Mouse (Mus musculus) hindbrain, embryonic 15.5 days (tissue): ENCODE measurements around the gene Stam2. TPM values are rescaled to one million over a fixed set of nuclear protein-coding genes. Genes with fewer than 3 reads are reported as not detected.

ENCODE experiments used
- ATAC-seq: fragments of 200-750 bp; cut with Nextera tagmentation; 2 replicates; pipeline ENCODE4 v1.8.0; 2017; ENCODE audit warnings: low read depth, moderate number of reproducible peaks, moderate TSS enrichment; ENCODE audit not compliant: low FRiP score
- H3K27ac ChIP-seq: fragments of 300-500 bp; sonication (generic); replicated peaks from 2 replicates; pipeline ENCODE4 v1.5.1; 2015; ENCODE audit warnings: mild to moderate bottlenecking, inconsistent platforms
- H3K27me3 ChIP-seq: fragments of 300-500 bp; sonication (generic); 2 replicates; pipeline ENCODE4 v1.6.1; 2015; ENCODE audit warnings: control low read depth, inconsistent platforms
- H3K36me3 ChIP-seq: fragments of 300-500 bp; sonication (generic); 2 replicates; pipeline ENCODE4 v1.6.1; 2015; ENCODE audit warnings: control low read depth, inconsistent platforms
- H3K4me1 ChIP-seq: fragments of 300-500 bp; sonication (generic); replicated peaks from 2 replicates; pipeline ENCODE4 v1.6.1; 2015; ENCODE audit warnings: control low read depth, inconsistent platforms
- H3K4me2 ChIP-seq: fragments of 300-500 bp; sonication (generic); 2 replicates; pipeline ENCODE4 v1.6.1; 2015; ENCODE audit warnings: moderate library complexity, mild to moderate bottlenecking, inconsistent platforms
- H3K4me3 ChIP-seq: fragments of 300-500 bp; sonication (generic); 2 replicates; pipeline ENCODE4 v1.5.1; 2015; ENCODE audit warnings: mild to moderate bottlenecking, inconsistent platforms
- H3K9ac ChIP-seq: fragments of 300-500 bp; sonication (generic); 2 replicates; pipeline ENCODE4 v1.6.1; 2015; ENCODE audit warnings: inconsistent platforms
- H3K9me3 ChIP-seq: fragments of 300-500 bp; sonication (generic); 2 replicates; pipeline ENCODE4 v1.6.1; 2016; ENCODE audit warnings: control low read depth, inconsistent platforms
- WGBS: fragments of 180-500 bp; shearing (Covaris S2); methylation state at CpG from one replicate; pipeline ENCODE4 v1.1.7; 2015; 5-methylcytosine and 5-hydroxymethylcytosine counted together
- polyA plus RNA-seq: library from polyadenylated mRNA; unstranded; fragments of >200 nt; fragmentation: Nextera tagmentation; extraction: Ambion mirVana; gene quantifications from 2 replicates; pipeline ENCODE4 v1.2.1, GENCODE M21; 2015

Stam2 gene
- polyA plus RNA-seq, 1 experiment from 2014 or later, result 35.9 TPM

DNA sequence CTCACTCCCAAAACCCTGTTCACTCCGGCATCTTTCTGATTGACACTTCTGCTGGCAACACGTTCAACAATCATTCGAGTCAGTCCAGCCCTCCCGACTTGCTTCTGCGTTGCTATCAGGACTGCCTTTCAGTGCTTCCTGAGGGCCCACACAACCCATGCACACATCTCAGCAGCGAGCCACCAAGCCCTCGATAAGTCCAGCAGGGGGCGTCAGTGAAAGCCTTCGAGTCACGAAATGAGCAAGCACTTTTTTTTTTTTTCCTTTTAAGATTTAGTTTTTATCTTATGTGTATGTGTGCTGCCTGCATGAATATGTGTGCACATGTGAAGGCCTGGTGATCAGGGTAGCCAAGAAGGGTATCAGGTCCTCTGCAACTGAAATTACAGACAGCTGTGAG is 16.5 kb upstream of the Stam2 start:
- Histone ChIP-seq H3K27me3 (no peaks in the 10 kb centered on the region), H3K9ac (no peak overlapping the region), H3K4me3 (no peak overlapping the region), H3K9me3 (no peaks in the 10 kb centered on the region), H3K4me2 (no peak overlapping the region), H3K36me3 (no peaks in the 10 kb centered on the region), H3K4me1 (no peaks in the 10 kb centered on the region), H3K27ac (no peak overlapping the region)
- ATAC-seq, result no peak
- WGBS, result 28% methylated on average over 10 of the region's 10 CpGs

DNA sequence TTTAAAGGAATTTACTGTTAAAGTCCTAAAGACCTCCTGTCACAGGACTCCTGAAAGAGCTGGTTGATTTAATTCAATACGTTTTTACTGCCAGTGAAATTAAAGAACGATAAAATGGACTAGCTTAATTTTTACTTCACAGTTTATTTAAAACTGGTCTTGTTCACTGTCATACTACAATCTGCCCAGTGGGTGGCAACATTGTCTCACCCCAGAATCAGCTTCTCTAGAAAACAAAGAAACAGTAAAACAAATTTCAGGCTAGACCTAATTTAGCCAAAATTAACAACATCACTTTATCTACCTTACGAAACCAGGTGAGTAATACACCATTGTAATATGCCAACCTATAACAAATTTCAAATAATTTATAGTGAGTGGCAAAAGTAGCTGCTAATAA is 14.6 kb upstream of the Stam2 start:
- H3K4me3 ChIP-seq, result no peak overlapping the region
- H3K4me2 ChIP-seq, result no peak overlapping the region
- no peaks in the 10 kb centered on the region for H3K27me3 ChIP-seq
- no peak overlapping the region for H3K9ac ChIP-seq
- H3K27ac ChIP-seq, result no peak overlapping the region
- H3K9me3 ChIP-seq, result no peaks in the 10 kb centered on the region
- no peaks in the 10 kb centered on the region for H3K36me3 ChIP-seq
- 18% methylated on average over 3 of the region's 3 CpGs for WGBS
- no peak for ATAC-seq
- no peaks in the 10 kb centered on the region for H3K4me1 ChIP-seq

DNA sequence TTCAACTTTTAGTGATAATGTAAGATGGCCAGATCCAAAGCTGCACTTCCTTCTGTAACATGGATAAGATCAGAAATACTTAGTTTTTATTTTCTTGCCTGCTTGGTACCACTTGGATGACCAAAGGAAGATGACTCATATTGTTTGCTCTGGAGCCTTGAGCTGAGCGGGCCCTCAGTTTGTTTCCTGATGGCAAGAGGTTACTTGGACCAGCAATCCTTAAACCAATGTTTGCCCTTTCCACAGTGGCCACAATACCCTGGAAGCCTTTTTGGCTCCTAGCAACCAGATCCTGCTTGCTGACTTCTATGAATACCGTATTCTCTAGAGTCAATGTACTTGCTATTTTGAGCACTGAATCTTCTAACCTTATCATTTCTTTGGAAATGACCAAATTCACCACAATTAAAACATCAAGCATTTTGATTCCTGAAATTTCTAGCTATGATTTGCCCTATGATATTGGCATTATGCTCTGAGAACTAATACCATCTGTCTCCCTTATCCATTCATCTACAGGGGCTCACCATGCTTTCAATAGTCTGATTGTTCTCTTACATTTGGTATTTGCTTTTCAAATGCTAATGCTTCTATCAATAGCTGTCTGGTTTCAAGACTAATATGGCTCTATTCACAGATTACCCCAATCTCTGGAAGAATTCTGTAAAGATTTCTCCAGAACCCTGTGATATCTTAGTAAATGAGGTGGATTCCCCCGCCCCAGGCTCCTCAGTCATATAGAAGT is 11.7 kb upstream of the Stam2 start:
- Histone ChIP-seq H3K4me3 (no peak overlapping the region), H3K27ac (no peak overlapping the region), H3K4me2 (no peak overlapping the region), H3K27me3 (no peaks in the 10 kb centered on the region), H3K9me3 (no peaks in the 10 kb centered on the region), H3K36me3 (no peaks in the 10 kb centered on the region), H3K9ac (no peak overlapping the region), H3K4me1 (no peaks in the 10 kb centered on the region)
- no peak for ATAC-seq
- WGBS, result 24% methylated on average over 3 of the region's 3 CpGs

DNA sequence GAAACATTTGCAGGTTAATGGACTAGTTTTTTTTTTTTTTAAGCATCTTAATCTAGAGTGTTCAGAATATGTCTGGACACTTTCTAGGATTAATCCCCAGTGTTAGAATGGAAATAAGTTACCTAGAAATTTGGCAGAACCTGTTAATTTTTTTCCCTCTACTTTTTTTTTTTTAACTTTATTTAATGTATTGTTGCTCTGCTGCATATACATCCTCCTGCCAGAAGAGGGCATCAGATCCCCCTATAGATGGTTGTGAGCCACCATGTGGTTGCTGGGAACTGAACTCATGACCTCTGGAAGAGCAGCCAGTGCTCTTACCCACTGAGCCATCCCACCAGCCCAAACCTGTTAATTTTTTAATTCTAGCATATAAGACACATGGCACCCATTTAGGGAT is 2.0 kb upstream of the Stam2 start:
- H3K27me3 ChIP-seq, result no peaks in the 10 kb centered on the region
- H3K9me3 ChIP-seq, result no peaks in the 10 kb centered on the region
- peaks cover 17% of the 10 kb centered on the region for H3K4me1 ChIP-seq
- ATAC-seq, result no peak
- H3K27ac ChIP-seq, result no peak overlapping the region
- no peak overlapping the region for H3K9ac ChIP-seq
- no peaks in the 10 kb centered on the region for H3K36me3 ChIP-seq
- H3K4me2 ChIP-seq, result no peak overlapping the region
- H3K4me3 ChIP-seq, result no peak overlapping the region

DNA sequence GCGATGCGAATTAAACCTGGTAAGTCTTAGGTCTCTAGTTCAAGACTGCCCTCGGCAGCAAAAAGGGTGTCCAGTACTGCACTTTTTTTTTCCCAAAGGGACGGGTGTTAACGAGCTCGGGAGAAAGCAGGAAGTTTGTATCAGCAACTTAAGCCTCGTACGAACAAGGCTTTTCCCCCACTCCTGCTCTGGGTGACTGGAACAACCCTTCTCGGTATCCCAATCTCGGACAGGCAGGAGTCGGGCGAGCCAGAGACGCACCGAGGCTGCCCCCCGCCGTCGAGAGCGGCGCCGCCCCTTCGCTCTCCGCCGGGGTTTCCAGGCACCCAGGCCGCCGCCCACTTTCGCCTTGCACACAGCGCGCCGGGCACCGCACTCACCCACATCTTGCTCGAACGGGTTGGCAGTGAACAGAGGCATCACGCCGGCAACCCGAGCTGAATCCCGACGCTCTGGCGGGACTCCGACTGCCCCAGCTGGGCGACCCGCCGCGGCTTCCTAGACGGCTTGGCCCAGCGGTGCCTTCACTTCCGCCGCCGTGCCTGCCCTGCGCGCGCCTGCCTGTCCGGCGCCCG is 313 bp downstream of the Stam2 start:
- peak overlapping the region; percentile 66 for H3K4me2 ChIP-seq
- H3K4me3 ChIP-seq, result peak overlapping the region; percentile 97
- peak overlapping the region; percentile 100 for H3K27ac ChIP-seq
- WGBS, result under 1% methylated on average over 53 of the region's 54 CpGs
- no peaks in the 10 kb centered on the region for H3K27me3 ChIP-seq
- H3K9me3 ChIP-seq, result no peaks in the 10 kb centered on the region
- peaks cover 17% of the 10 kb centered on the region for H3K4me1 ChIP-seq
- H3K9ac ChIP-seq, result peak overlapping the region; percentile 85
- H3K36me3 ChIP-seq, result no peaks in the 10 kb centered on the region
- ATAC-seq, result peak; percentile 95

DNA sequence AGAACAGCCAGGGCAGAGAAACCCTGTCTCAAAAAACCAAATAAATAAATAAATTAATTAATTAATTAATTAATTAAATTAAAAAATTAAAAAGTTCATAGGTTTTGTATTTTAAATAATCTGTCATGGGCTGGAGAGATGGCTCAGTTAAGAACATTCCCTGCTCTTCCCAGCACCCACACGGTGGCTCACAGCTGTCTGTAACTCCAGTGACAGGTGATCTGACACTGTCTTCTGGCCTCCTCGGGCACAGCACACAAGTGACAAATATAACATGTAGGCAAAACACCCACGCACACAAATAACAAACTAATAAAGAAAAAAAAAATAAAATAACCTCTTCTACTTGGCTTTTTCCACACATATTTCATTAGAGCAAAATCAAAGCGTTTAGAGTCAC is 1.5 kb downstream of the Stam2 start:
- Histone ChIP-seq H3K9me3 (no peaks in the 10 kb centered on the region), H3K36me3 (peaks cover 1% of the 10 kb centered on the region; the same call in 1 of the 2 replicates), H3K4me3 (no peak overlapping the region), H3K4me1 (peaks cover 17% of the 10 kb centered on the region), H3K27me3 (no peaks in the 10 kb centered on the region), H3K27ac (no peak overlapping the region), H3K9ac (no peak overlapping the region), H3K4me2 (peak overlapping the region; percentile 66)
- 79% methylated on average over 4 of the region's 4 CpGs for WGBS
- no peak for ATAC-seq

DNA sequence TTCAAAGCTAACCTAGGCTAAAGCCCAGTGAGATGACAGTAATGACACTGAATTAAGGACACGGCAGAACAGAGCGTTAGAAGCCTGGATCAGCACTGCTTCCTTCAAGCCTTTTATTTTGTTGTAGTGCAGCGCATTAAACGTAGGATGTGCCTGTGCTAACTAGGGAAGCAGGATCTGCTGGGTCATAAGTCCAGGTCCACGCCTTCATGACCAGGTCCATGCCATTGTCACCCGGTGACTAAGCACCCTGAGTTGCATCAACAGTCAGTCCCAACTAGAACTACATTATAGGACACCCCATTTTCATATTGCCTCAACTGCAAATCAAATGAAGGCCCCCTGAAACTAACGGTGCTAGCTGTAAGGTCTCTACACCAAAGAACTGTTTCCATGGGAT is 7.6 kb downstream of the Stam2 start:
- no peak overlapping the region for H3K27ac ChIP-seq
- no peak for ATAC-seq
- H3K4me1 ChIP-seq, result no peaks in the 10 kb centered on the region
- no peaks in the 10 kb centered on the region for H3K9me3 ChIP-seq
- 97% methylated on average over 7 of the region's 7 CpGs for WGBS
- H3K27me3 ChIP-seq, result no peaks in the 10 kb centered on the region
- no peak overlapping the region for H3K4me2 ChIP-seq
- H3K9ac ChIP-seq, result no peak overlapping the region
- H3K4me3 ChIP-seq, result no peak overlapping the region
- H3K36me3 ChIP-seq, result peaks cover 3% of the 10 kb centered on the region; the same call in 1 of the 2 replicates

DNA sequence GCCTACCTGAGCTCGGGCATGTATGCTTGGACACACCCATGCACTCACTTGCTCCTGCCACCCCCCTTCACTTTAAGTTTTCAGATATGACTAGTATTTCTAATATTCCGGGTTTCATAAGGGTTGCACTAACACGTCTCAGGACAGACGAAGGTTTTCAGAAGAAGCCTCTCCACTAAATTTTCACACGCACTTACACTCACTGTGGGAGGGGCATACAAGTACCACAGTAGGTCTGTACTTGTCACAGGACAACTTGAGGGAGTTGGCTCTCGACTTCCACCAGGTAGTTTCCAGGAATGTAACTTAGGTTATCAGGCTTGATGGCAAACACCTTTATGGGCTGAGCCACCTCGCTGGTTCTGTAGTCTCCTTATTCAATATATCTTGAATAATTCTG is 8.4 kb downstream of the Stam2 start:
- H3K4me1 ChIP-seq, result no peaks in the 10 kb centered on the region
- no peak overlapping the region for H3K4me3 ChIP-seq
- peaks cover 3% of the 10 kb centered on the region; the same call in 1 of the 2 replicates for H3K36me3 ChIP-seq
- H3K27ac ChIP-seq, result no peak overlapping the region
- H3K9me3 ChIP-seq, result no peaks in the 10 kb centered on the region
- WGBS, result 98% methylated on average over 7 of the region's 7 CpGs
- no peak for ATAC-seq
- H3K27me3 ChIP-seq, result no peaks in the 10 kb centered on the region
- H3K9ac ChIP-seq, result no peak overlapping the region
- H3K4me2 ChIP-seq, result no peak overlapping the region

DNA sequence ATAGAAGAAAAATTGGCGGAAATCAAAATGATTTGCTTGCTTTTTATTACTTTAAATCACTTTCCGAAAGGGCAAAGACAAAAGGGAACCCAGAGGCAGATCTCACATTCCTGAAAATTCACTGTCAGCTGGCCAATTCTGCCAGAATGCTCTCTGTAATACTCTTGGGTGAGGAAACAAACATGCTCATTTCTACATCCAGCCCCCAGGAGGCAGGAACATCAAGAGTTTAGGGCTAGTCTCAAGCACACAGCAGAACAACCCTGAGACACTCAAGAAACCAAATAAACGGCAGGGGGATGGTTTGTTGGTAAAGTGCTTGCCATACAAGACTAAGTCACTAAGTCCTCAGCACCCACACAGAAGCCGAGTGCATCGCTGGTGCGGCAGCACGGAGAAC is 9.5 kb downstream of the Stam2 start:
- Histone ChIP-seq H3K9ac (no peak overlapping the region), H3K36me3 (peaks cover 3% of the 10 kb centered on the region; the same call in 1 of the 2 replicates), H3K4me1 (no peaks in the 10 kb centered on the region), H3K9me3 (no peaks in the 10 kb centered on the region), H3K27ac (no peak overlapping the region), H3K4me2 (no peak overlapping the region), H3K4me3 (no peak overlapping the region), H3K27me3 (no peaks in the 10 kb centered on the region)
- WGBS, result 96% methylated on average over 7 of the region's 7 CpGs
- no peak for ATAC-seq

DNA sequence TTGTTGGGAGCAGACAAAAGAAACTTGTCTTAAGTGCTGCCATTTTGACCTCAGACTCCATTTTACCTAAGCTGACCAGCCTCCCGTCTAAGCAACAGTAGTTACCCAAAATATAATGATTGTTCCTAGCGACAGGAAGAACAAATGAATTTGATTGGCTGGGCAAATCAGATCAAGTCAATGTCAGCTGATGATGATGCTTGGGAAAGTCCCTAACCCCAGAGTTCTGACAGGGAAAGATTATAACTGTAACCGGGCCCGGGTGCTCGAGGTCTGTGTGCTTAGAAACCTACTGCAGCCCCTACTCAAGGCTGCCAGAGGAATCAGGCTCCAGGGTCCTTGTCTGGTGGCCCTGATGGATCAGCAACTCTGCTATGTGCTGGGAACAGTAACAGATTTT is 10.1 kb downstream of the Stam2 start:
- Histone ChIP-seq H3K27ac (no peak overlapping the region), H3K9me3 (no peaks in the 10 kb centered on the region), H3K27me3 (no peaks in the 10 kb centered on the region), H3K9ac (no peak overlapping the region), H3K4me1 (no peaks in the 10 kb centered on the region), H3K4me3 (no peak overlapping the region), H3K36me3 (peaks cover 3% of the 10 kb centered on the region; the same call in 1 of the 2 replicates), H3K4me2 (no peak overlapping the region)
- 81% methylated on average over 5 of the region's 5 CpGs for WGBS
- no peak for ATAC-seq

DNA sequence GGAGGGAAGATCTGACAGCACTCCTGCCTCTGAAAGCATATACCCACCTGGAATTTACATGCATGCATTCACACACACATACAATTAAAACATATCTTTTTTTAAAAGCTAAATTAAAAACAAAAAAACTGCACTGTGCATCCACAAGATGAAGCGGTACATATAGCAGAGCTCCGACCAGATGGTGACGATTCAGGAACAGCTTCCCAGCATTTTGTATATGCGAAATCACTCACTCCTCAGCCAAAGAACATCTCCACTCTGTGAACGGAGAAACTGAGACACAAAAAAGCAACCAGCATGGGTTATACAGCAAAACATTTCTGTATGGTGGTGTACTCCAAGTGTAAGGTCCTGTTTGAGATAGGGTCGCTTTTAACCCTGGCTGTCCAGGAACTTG is 11.2 kb downstream of the Stam2 start:
- Histone ChIP-seq H3K27ac (no peak overlapping the region), H3K36me3 (peaks cover 3% of the 10 kb centered on the region; the same call in 1 of the 2 replicates), H3K9ac (no peak overlapping the region), H3K9me3 (no peaks in the 10 kb centered on the region), H3K27me3 (no peaks in the 10 kb centered on the region), H3K4me2 (no peak overlapping the region), H3K4me3 (no peak overlapping the region), H3K4me1 (no peaks in the 10 kb centered on the region)
- no peak for ATAC-seq
- WGBS, result 93% methylated on average over 6 of the region's 6 CpGs

DNA sequence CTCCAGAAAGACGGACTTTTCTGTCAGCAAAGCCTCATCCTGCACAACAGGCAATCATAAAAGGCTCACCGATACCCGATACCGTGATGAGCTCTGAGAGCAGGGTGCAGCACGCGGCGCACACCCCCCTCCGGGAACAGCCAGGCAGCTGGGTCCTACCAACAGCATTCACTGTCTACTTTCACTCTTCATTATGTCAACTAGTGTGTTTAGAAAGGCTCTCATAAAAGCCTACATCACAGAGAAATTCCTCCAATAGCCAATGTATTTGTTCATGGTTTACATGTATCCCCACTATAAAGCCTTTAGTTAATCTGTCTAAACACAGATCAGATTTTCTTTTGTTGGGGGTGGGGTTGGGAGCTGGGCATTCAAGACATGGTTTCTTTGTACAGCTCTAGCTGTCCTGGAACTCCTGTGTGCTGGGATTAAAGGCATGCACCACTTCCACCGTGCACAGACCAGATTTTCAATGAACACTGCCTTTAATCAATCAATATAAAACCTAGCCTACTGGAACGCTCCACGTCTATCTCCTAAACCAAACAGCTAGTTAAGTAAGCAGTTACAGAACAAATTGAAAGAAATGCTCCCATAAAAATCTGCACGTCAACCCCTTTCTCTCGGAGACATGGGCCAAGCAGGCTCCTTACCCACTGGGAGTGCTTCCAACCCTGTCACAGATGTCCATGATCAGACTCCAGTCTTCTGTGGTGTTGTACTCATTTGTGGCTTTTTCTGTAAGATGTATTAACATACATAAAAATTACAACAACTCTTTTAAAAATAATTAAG is 21.7 kb downstream of the Stam2 start:
- no peaks in the 10 kb centered on the region for H3K27me3 ChIP-seq
- H3K9me3 ChIP-seq, result no peaks in the 10 kb centered on the region
- H3K4me3 ChIP-seq, result no peak overlapping the region
- no peaks in the 10 kb centered on the region; the same call in 1 of the 2 replicates for H3K4me1 ChIP-seq
- no peak overlapping the region for H3K9ac ChIP-seq
- H3K36me3 ChIP-seq, result no peaks in the 10 kb centered on the region
- 52% methylated on average over 13 of the region's 13 CpGs for WGBS
- H3K4me2 ChIP-seq, result 0 out of 2 replicates have a peak overlapping the region, but pooled peaks have one; percentile 14
- peak; percentile 54; the same call in 1 of the 2 replicates for ATAC-seq
- H3K27ac ChIP-seq, result 0 out of 2 replicates have a peak overlapping the region, but pooled peaks have one; percentile 31
